Mouse (Mus musculus) C2C12 (cell line): ENCODE data around the gene Slc39a8. TPM values are rescaled to one million over a fixed set of nuclear protein-coding genes. Genes with fewer than 3 reads are reported as not detected.

Source experiments
- H3K27me3 ChIP-seq: one replicate; pipeline ENCODE4 v1.6.1; 2011; ENCODE audit not compliant: control insufficient read depth, insufficient read depth, insufficient read length
- H3K36me3 ChIP-seq: one replicate; pipeline ENCODE4 v1.6.1; 2011; ENCODE audit not compliant: control insufficient read depth, insufficient read depth
- H3K4me3 ChIP-seq: one replicate; pipeline ENCODE4 v1.5.1; 2011; ENCODE audit warnings: mild to moderate bottlenecking, control low read depth; ENCODE audit not compliant: poor library complexity, insufficient read depth, severe bottlenecking
- H3K79me2 ChIP-seq: one replicate; pipeline ENCODE4 v1.6.1; 2011; ENCODE audit not compliant: control insufficient read depth, insufficient read depth
- H3K79me3 ChIP-seq: one replicate; pipeline ENCODE4 v1.6.1; 2011; ENCODE audit warnings: low read depth, control low read depth
- H3ac ChIP-seq: one replicate; pipeline ENCODE3; 2011; ENCODE audit warnings: low read depth; ENCODE audit not compliant: control insufficient read depth, insufficient read length
- CEBPB ChIP-seq: IDR thresholded peaks from one replicate; pipeline ENCODE4 v1.6.1; 2011; ENCODE audit warnings: low read depth, mild to moderate bottlenecking, control low read depth, moderate library complexity
- CTCF ChIP-seq: IDR thresholded peaks from one replicate; pipeline ENCODE4 v1.5.1; 2011; ENCODE audit not compliant: control insufficient read depth, insufficient read depth, insufficient read length
- FOSL1 ChIP-seq: IDR thresholded peaks from one replicate; pipeline ENCODE4 v1.8.0; 2011; ENCODE audit warnings: mild to moderate bottlenecking, low read length; ENCODE audit not compliant: poor library complexity, insufficient read depth, severe bottlenecking
- MAX ChIP-seq: IDR thresholded peaks from one replicate; pipeline ENCODE4 v1.6.1; 2011; ENCODE audit warnings: mild to moderate bottlenecking, control low read depth
- MYOD1 ChIP-seq: IDR thresholded peaks from one replicate; pipeline ENCODE4 v1.6.1; 2011; ENCODE audit warnings: low read depth; ENCODE audit not compliant: control insufficient read depth, insufficient read length
- MYOG ChIP-seq: IDR thresholded peaks from one replicate; pipeline ENCODE4 v1.6.1; 2011; ENCODE audit not compliant: control insufficient read depth, insufficient read length; ENCODE audit errors: extremely low read depth
- USF1 ChIP-seq: IDR thresholded peaks from one replicate; pipeline ENCODE4 v1.6.1; 2011; ENCODE audit warnings: low read depth, mild to moderate bottlenecking, control low read depth, moderate library complexity
- polyA plus RNA-seq: library from polyadenylated mRNA; unstranded; fragments of >200 nt; fragmentation: generic; extraction: Trizol; gene quantifications from one replicate; pipeline ENCODE4 v1.2.1, GENCODE M21; 2012; ENCODE audit warnings: missing spikeins

Gene Slc39a8
- polyA plus RNA-seq, 1 experiment = 1.4 TPM

- TF ChIP-seq FOSL1 (no peak), MYOD1 (no peak), USF1 (no peak), MAX (no peak), MYOG (no peak), CTCF (no peak), CEBPB (no peak)
- Histone ChIP-seq H3ac (no peak overlapping the region), H3K4me3 (no peak overlapping the region), H3K79me3 (no peaks in the 10 kb centered on the region), H3K36me3 (no peaks in the 10 kb centered on the region), H3K79me2 (no peaks in the 10 kb centered on the region), H3K27me3 (no peaks in the 10 kb centered on the region)
Observed at GRCm38 (mm10) chr3:135841716-135842511, 16.8 kb downstream of the Slc39a8 start.

GRCm38 (mm10) chr3:135843181-135843580 is 18.1 kb downstream of the Slc39a8 start:
- Histone ChIP-seq H3K79me2 (no peaks in the 10 kb centered on the region), H3ac (no peak overlapping the region), H3K79me3 (no peaks in the 10 kb centered on the region), H3K27me3 (no peaks in the 10 kb centered on the region), H3K36me3 (no peaks in the 10 kb centered on the region), H3K4me3 (no peak overlapping the region)
- TF ChIP-seq USF1 = no peak
- no peak for TF ChIP-seq FOSL1
- TF ChIP-seq MYOD1 = no peak
- no peak for TF ChIP-seq CTCF
- TF ChIP-seq MYOG = no peak
- no peak for TF ChIP-seq CEBPB

DNA sequence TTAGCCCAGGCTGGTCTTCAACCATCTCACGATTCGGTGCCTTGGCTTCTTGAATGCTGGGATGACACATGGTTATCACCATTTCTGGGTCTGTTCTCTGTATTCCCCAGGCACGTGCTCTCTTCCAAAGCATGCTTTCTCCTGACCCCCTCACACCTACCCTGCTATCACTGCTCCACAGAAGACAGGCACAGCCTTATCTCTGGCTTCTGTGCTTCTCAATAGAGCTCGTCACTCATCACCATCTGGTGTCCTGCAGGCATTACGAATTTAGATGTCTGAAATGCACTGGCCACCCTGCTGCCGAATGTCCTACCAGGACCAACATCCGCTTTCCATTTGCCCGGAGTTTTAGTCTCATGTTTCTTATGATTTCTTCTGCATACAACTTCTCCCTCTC is 18.6 kb downstream of the Slc39a8 start:
- Histone ChIP-seq H3K4me3 (no peak overlapping the region), H3ac (no peak overlapping the region), H3K36me3 (no peaks in the 10 kb centered on the region)

GRCm38 (mm10) chr3:135844835-135845234 is 19.8 kb downstream of the Slc39a8 start:
- no peaks in the 10 kb centered on the region for H3K27me3 ChIP-seq
- no peaks in the 10 kb centered on the region for H3K79me2 ChIP-seq
- no peak overlapping the region for H3K4me3 ChIP-seq
- H3K36me3 ChIP-seq = no peaks in the 10 kb centered on the region
- no peak for TF ChIP-seq CTCF
- TF ChIP-seq MYOD1 = no peak
- no peak for TF ChIP-seq MYOG
- TF ChIP-seq FOSL1 = no peak
- no peak for TF ChIP-seq CEBPB
- no peak for TF ChIP-seq MAX
- TF ChIP-seq USF1 = no peak
- H3K79me3 ChIP-seq = no peaks in the 10 kb centered on the region
- no peak overlapping the region for H3ac ChIP-seq

More for the DNA sequence above, 18.6 kb downstream of the Slc39a8 start:
- H3K79me3 ChIP-seq = no peaks in the 10 kb centered on the region
- no peak for TF ChIP-seq MAX
- TF ChIP-seq FOSL1 = no peak
- TF ChIP-seq MYOD1 = no peak
- TF ChIP-seq CTCF = no peak
- no peak for TF ChIP-seq USF1
- TF ChIP-seq CEBPB = no peak
- no peak for TF ChIP-seq MYOG
- no peaks in the 10 kb centered on the region for H3K79me2 ChIP-seq
- H3K27me3 ChIP-seq = no peaks in the 10 kb centered on the region

DNA sequence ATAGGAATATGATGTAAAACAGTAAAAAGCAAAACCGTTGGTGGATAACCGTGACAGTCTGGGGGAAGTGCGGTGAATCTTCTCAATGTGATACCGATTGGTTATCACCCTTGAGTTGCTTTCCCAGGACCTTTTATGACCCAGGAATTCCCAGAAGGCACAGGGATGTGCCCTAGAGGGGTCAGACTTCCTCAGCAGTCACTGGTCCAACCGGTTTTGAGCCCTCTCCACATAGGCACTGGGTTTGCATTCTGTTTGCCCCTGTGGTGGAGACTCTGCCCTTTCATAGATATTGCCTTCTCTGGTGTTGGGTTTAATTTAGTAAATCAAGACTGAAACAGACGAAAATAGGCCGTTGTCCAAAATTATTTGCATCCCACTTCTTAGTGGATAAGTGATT is 20.8 kb downstream of the Slc39a8 start:
- no peaks in the 10 kb centered on the region for H3K36me3 ChIP-seq
- H3K79me2 ChIP-seq = no peaks in the 10 kb centered on the region
- H3K4me3 ChIP-seq = no peak overlapping the region
- no peaks in the 10 kb centered on the region for H3K79me3 ChIP-seq
- no peak overlapping the region for H3ac ChIP-seq
- H3K27me3 ChIP-seq = no peaks in the 10 kb centered on the region
- no peak for TF ChIP-seq MYOD1
- TF ChIP-seq MYOG = no peak
- no peak for TF ChIP-seq MAX
- no peak for TF ChIP-seq CTCF
- no peak for TF ChIP-seq USF1

DNA sequence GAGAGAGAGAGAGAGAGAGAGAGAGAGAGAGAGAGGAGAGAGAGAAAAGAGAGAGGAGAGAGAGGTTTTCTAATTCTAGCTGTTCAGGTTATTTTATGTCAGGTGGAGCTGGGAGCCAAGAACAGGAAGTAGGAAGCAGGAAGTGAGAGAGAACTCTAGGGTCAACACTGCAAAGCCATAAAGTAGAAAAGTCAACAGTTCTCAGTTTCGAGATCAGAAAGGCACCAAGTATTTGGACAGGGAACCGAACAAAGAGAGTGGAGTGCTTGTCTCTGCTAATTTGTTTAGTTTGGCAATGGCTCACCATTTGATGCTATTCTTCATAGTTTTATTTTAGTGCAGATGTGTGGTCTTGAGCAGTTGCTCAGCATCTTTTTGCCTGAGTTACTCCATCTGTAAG is 26.5 kb downstream of the Slc39a8 start:
- Histone ChIP-seq H3K27me3 (no peaks in the 10 kb centered on the region), H3K79me3 (no peaks in the 10 kb centered on the region), H3K4me3 (no peak overlapping the region), H3ac (no peak overlapping the region), H3K36me3 (no peaks in the 10 kb centered on the region), H3K79me2 (no peaks in the 10 kb centered on the region)
- TF ChIP-seq CEBPB = no peak
- TF ChIP-seq MYOG = no peak
- no peak for TF ChIP-seq CTCF
- no peak for TF ChIP-seq MAX
- no peak for TF ChIP-seq USF1
- TF ChIP-seq MYOD1 = no peak
- no peak for TF ChIP-seq FOSL1
